Mouse (Mus musculus) frontal cortex, adult (tissue): ENCODE data around the gene Mapk6.
A peak's percentile ranks its signal among the peaks of the same experiment; 100 is the strongest.
"Not testable (repeated sequence)": the region's sequence is repeated elsewhere in the genome, so short reads cannot be mapped to it uniquely, and the experiment has no call there.

Source experiments
- ATAC-seq: cut with Nextera tagmentation; 2 replicates; pipeline ENCODE4 v1.9.2; 2017; ENCODE audit warnings: mild to moderate bottlenecking, moderate library complexity, mixed read lengths; ENCODE audit not compliant: low TSS enrichment

Gene Mapk6

DNA sequence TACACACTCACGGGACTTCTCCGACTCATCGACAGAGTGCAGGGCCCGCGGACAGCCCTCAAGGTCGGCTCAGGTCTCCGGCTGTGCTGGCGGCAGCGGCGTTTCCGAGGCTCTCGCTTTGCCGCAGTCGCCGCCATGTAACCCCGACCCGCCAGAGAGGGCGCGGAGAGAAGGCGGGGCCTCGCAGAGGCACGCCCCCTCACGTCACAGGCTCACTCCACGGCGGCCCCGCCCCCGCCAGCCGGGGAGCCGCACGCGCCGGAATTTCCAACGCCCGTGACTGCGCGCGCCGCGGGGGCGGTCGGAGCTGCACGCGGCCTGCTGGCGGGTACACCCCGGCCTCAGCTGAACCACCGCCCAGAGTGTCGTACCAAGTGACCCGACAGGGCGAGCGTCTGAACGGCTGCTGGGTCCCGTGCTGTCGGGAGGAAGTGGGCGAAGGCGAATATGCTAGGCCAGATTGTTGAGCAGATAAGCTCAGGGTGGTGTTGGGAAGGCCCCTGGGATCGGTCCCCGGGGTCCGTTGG, at the start of gene Mapk6:
TSS of gene Mapk6 (minus strand) at position 154 of the 527 bp plus-strand sequence.
- ATAC-seq, result peak; percentile 63

DNA sequence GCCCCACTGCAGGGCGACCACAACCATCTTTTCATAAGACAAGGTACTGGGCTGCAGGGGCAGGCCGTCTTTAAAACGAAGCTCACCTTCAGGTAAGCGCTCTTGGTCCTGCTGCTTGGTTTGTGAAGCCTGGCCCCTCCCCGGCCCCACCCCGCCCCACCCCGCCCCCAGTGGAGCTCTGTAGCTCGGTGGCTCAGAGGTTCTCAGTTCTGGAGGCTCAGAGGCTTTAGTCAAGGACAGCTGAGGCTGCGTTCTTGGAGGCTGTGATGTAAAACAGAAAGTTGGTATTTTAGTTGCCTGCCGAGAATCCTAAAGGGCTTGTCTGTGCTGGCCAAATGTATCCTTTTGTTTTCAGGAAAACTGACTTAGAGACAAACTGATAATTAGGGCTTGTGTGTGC, 45.9 kb upstream of the Mapk6 start:
- no peak for ATAC-seq

DNA sequence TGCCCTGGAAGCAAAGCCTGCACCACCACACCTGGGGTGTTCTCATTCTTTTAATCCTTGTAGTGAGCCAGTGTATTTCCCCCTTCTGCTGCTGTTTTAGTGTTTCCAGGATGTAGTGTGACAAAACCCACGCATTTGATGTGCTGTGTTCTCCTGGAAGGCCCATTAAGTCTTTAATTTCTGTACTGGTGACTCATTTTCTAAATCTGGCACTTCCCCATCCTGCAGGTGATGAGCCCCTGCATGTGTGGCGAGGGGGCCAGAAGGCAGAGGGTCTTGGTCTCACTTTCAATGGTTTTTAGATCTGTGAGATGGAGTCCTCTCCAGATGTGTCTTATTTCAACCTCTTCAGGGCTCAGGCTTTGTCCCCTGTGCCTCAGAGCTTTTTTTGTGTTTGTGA, 44.2 kb upstream of the Mapk6 start:
- ATAC-seq, result no peak

DNA sequence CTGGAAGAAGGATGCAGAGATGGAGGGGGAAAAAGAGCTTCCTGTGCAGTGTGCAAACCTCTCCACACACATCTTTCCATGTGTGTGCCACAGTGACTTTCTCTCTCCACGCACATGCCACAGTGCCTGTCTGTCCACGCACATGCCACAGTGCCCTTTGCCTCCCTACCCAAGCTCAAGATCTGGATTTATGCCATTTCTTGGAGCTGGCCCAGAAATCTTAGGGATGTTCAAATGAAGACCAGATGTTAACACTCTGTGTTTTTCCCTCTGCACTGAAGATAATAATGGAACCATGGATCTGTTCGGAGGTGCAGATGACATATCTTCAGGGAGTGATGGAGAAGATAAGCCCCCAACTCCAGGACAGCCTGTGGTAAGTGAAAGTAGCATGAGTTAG, 38.2 kb upstream of the Mapk6 start:
- no peak for ATAC-seq

DNA sequence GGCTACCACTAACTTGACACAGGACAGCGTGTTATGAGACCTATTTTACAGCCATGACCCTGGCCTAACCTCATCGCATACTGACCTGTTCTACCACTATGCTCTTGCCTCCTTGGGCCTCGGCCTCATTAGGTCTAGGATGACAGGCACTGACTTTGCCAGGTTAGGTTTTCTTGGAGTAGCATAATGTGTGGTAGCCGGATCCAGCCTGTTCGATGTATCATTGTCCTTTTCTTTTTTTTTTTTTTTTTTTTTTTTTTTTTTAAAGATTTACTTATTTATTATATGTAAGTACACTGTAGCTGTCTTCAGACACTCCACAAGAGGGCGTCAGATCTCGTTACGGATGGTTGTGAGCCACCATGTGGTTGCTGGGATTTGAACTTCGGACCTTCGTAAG, 36.8 kb upstream of the Mapk6 start:
- ATAC-seq, result not testable (repeated sequence)

DNA sequence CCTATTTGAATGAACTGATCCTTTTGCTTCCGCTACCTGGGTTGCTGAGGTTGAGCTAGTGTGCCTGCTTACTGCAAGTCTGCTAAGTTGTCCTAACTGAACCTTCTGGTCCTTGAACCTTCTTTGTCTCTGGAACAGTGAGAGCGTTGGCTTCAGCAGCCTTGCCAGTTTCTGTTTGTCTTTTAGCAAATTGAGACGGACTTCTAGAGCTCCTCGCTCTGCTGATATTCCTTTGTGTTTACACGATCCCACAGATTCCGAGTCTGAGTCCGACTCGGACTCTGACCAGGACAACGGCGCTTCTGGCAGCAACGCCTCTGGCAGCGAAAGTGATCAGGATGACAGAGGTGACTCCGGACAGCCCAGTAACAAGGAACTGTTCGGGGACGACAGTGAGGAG, 35.2 kb upstream of the Mapk6 start:
- no peak for ATAC-seq

DNA sequence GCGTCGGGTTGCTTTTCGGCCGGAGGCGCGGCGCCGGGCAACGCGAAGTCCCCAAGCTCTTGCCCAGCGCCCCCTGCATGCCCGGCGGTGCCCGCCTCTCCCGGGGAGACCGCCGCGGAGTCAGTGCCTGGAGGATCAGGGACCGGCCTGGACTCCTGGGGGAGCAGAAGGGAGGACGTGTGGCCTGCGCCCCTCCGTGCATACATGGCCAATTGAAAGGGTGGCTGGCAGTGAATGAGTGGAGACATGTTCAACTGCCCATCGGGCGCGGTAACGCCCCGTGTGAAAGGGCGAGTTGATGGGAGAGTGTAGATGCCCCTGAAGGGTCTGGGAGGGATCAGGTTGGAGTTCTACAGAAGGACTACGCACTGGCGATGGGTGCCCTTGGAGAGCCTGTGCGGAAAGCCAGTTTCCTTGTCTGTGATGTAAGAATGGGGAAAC, 31.9 kb upstream of the Mapk6 start:
- ATAC-seq, result peak; percentile 76

DNA sequence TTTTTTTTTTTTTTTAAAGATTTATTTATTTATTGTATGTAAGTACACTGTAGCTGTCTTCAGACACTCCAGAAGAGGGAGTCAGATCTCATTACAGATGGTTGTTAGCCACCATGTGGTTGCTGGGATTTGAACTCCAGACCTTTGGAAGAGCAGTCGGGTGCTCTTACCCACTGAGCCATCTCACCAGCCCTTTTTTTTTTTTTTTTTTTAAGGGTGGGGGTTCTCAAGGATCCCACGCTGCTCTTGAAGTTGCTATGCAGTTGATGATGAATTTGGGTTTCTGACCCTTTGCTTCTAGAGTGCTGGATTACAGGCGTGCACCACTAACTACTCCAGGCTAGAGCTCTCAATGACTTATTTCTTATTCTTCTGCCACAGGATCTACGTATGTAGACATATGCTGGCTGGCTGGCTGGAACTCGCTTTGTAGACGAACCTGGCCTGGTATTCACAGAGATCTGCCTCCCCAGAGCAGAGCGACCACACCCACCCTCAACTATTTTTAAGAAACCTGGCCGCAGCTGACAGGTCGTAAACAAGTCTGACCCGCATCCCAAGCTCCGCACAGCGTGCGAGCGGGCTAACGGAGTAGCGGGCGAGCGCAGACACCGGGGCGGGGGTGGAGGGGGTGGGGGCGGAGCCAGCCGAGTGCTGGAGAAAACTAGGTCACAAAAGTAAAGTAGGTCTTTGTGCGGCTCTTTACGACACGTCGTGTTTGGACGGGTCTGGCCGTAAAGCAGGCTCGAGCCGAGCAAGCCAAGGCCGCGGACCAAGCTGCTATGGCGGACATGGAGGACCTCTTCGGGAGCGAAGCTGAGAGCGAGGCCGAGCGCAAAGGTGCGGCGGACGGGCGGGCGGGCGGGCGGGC, 31.2 kb upstream of the Mapk6 start, which contains the start of gene Leo1:
TSS of gene Leo1 (plus strand) at position 729 of the 871 bp plus-strand sequence.
- peak; percentile 73 for ATAC-seq

DNA sequence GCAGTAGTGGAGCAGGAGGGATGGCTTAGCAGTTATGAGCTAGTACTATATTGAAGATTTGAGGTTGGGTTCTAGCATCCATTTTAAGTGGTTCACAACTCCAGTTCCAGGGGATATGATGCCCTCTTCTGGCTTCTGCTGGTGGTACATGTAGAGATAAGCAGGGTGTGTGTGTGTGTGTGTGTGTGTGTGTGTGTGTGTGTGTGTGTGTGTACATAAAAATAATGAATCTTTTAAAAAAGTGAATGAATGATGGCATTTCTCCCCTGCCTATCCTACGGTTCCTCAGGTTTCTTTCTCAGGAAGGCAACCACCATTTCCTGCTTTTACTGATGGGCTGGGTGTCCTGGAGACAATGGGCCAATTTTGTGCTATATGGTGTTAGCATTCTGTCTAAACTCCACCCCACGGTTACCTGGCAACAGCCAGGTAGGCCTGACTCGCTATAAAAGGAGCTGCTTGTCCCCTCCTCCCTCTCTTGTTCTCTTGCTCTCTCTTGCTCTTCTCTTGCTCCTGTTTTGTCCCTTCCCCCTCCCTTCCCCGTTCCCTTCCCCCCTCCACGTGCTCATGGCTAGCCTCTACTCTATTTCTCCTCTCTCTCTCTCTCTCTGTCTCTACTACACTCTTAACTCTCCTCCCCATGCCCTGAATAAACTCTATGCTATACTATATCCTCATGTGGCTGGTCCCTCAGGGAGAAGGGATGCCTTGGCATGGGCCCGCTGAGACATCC, 28.0 kb upstream of the Mapk6 start:
- ATAC-seq, result no peak

DNA sequence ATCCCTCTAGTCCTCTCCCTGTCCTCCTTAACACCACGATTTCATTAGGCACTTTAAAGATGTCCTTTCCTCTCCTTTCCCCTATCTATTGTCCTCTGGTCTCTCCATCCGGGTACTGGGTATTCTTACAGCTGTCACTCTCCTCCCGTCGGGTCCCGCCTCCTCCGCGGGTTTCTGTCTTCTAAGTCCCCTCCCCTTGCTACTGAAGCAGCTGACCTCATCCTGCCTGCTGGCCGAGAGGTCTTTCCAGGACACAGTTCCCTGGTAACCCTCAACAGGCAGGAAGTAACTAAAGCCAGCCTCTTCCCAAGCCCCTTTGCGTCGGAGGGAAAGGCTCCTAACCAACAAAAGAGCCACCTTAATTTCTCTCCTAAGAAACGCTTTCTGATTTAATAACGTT, 26.1 kb upstream of the Mapk6 start:
- ATAC-seq, result peak; percentile 46; the same call in 1 of the 2 replicates

DNA sequence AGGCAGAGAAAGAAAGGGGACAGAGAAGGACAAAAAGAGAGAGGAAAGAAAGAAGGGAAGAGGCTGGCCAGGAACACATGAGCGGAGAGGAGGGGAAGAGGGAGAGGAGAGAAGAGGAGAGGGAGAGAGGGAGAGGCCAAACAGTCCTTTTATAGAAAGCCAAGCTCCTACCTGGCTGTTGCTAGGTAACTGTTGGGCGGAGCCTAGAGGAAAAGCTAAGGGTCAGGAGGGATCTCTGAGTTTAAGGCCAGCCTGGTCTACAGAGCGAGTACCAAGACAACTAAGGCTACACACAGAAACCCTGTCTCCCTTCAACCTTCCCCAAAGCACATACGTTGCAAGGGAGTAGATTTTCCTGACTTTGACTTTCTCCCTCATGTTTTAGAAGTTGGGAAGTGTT, 25.5 kb upstream of the Mapk6 start:
- ATAC-seq, result no peak

DNA sequence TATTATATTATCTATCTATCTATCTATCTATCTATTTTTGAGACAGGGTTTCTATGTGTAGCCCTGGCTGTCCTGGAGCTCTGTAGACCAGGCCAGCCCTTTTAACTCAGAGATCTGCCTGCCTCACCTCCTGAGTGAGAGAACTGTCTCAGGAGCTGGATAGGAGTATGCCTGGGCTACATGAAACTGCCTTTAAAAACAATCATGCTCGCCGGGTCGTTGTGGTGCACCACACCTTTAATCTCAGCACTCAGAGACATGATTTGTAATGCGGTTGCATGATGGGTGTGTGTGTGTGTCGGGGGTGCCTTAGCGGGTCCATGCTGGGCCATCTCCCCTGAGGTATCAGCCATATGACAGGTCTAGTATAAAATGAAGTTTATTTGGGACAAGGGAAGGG, 25.1 kb upstream of the Mapk6 start:
- ATAC-seq, result no peak

DNA sequence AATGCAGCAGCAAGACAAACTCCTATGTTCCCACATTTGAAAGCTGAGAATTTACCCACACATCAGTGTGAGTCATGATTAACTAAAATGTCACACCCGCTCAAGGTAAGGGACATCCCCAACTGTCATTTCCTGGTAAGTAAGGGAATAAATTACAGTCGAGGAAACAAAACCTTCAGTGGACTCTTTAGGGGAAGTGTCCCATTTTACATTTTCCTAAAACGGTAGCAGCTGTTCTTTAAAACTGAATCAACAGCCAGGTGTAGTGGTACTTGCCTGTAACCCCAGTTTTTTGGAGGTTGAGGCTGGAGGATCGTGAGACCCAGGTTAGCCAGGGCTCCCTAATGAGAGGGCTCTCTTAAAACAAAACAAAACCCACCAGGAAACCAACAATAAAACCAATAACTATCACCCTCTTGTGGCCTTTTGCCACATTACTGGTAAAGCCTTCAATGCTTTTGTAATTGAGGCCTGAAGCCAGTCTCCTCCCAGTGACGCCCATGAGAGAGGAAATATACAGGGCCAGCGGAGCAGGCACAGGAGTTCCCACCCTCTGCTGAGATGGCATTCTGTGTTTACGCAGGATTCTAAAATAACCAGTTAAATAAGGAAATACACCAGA, 24.5 kb upstream of the Mapk6 start:
- ATAC-seq, result no peak

DNA sequence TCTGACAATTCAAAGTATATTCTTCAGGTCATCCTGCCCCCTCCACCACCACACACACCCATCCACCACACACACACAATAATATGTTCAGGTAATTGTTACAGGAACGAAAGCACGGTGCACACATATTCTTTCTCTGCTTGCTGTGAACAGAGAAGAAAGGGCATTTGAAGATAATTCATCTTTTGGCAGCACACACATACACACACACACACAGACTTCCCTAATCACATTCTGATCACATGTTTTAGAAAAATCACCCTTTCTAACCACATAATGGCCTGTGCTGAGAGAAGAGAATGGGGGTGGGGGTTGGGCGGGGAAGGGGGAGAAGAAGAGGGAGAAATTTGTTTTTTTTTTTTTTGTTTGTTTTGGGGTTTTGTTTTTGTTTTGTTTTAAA, 22.9 kb upstream of the Mapk6 start:
- ATAC-seq, result no peak

DNA sequence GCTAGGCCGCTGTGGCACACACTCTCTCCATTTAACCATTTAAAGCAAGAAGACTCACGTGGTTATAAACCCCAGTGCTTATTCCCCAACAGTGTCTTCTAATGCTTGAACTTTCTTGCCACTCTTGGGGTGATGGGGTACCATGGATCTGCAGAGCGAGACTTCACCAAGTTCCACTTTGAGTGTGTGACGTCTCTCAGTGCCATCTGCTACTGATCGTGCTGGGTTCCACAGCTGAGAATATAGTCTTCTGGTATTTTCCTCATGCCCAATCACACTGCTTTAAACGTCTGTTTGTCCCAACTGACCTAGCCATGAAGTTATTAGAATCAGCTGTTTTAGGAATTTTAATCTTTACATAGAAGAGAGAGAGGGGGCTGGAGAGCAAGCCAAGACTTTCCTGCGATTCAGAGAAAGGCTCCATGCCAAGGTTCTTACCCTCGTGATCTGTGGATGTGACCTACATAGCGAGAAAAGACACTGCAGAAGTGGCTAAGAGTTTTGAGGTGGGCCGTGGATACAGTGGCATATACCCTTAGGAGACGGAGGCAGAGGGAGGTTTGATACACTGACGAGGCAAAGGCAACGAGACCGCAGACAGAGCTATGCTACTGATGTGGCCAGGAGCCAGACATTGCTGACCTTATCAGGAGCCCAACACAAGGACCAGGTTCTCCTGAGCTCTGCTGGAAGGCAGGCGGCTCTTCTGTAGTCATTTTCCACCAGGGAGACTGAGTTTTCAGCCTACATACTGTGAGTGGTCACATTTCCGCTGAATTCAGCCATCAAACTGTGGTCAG, 21.2 kb upstream of the Mapk6 start:
- peak; percentile 62 for ATAC-seq

DNA sequence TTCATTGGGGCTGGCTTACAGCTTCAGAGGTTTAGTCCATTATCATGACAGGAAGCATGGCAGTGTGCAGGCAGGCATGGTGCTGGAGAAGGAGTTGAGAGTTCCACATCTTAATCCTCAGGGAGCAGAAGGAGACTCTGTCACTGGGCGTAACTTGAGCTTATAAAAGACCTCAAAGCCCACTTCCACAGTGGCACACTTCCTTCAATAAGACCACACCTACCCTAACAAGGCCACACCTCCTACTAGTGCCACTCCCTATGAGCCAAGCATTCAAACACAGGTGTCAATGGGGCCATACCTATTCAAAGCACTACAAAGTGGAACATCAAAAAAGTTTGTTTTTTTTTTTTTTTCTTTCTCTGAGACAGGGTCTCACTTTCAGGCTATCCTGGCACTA, 19.9 kb upstream of the Mapk6 start:
- ATAC-seq, result no peak

DNA sequence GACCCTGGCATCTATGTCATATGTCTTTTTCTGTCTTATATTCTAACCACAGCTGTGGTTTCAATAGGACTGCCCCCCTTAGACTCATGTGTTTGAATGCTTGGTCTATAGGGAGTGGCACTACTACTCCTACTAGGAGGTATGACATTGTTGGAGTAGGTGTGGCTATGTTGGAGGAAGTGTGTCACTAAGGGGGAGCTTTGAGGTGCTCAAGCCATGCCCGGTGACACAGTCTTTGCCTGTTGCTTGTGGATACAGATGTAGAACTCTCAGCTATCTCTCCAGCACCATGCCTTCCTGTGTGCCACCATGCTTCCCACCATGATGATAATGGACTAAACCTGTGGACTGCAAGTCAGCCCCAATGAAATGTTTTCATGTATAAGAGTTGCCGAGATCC, 19.2 kb upstream of the Mapk6 start:
- ATAC-seq, result no peak

DNA sequence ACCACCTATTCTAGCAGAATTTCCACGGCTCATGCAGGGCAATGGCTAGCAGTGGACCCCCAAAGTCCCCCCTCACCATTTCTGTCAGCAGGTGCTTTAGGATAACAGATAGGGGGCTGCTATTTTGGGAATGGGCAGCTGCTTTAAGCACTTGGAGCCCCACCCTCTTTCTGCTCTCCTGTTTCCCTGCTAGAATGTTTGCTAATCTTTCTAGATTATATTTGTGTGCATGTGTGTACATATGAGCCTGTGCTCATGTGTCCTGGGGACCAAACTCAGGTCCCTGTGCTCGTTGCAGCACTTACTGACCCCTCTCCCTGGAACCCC, 18.4 kb upstream of the Mapk6 start:
- ATAC-seq, result no peak

DNA sequence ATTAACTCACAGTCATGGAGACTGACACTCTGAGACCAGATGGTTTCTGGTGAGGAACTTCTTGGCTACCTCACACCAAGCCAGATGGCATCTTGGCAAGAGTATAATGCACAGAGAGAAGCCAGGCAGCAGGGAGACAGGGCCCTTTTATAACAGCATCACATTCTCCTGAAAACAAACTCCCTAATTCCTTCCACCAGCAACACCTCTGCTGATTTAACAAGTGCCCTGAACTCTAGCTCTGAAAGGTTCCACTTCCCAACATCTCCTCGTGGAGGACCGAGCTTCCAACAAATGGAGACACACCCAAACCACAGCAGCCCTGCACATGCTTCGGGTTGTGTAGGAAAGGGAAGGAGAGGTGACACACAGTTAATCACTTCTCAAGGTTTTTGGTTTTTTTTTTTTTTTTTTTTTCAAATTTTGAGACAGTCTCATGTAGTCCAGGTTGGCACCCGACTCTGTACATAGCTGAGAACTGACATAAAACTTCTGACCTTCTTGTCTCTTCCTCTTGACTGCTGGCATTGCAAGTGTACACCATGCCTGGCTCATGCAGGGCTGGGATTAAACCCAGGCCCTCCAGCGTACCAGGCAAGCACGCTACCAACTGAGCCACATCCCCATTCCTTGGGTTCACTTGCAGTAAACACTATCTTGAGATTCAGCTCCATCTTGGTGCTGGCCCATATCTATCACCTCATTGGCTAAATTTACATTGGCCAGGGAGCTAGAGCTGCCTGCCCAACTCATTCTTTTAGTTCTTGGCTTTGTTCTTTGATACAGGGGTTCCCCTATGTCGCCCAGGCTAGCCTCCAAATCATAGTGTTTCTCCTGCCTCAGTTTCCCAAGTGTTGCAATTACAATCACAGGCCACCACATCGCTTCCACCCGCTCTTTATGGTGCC, 17.8 kb upstream of the Mapk6 start:
- ATAC-seq, result 0 out of 2 replicates have a peak, but pooled peaks have one; percentile 3

DNA sequence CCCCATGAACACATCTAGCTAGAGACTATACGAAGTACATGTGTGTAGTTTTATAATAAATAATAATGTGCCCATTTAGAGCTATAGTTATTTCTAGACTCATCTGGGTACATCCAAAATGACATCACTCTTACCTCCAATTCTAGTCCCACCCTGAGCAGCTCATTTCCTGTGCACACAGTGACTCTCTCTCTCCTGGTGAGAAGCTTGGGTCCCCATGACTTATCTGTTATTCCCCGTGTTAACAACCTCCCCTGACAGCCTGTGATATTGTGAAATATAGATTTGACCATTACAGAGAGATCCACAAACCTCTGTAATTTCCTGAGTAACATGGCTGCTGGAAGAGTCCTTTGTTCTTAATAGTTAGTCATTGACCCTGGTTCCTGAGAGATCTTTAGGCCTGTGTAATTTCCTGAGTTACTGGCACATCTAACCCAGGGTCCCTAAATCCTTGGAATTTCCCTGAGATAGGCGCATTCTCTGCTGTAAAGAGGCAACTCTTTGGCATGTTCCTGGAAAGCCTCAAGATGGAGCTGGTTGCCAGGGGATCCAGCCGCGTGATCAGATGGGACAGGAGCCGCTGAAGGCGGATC, 16.1 kb upstream of the Mapk6 start:
- ATAC-seq, result no peak
